Mouse (Mus musculus): Measurements from ENCODE around the gene Rnf217. TPM values are rescaled to one million over a fixed set of nuclear protein-coding genes. Genes with fewer than 3 reads are reported as not detected.

Gene Rnf217
- polyA plus RNA-seq, 1 experiment from 2014 or later = 1.7 TPM

- Histone ChIP-seq H3K27me3 (ENCODE audit: control insufficient read depth, insufficient read depth, low read length) (no peaks in the 10 kb centered on the region), H3K9ac (ENCODE audit: low read length) (peak overlapping the region; percentile 22; the same call in 1 of the 2 replicates), H3K36me3 (ENCODE audit: control insufficient read depth, insufficient read depth, low read length) (no peaks in the 10 kb centered on the region), H3K9me3 (ENCODE audit: control insufficient read depth, low read length) (no peaks in the 10 kb centered on the region), H3K27ac (replicated peaks; ENCODE audit: low read depth, low read length) (no peak overlapping the region), H3K4me2 (ENCODE audit: low read depth, severe bottlenecking) (peak overlapping the region; percentile 75), H3K4me1 (ENCODE audit: control insufficient read depth, insufficient read depth, low read length) (peaks cover 7% of the 10 kb centered on the region), H3K4me3 (ENCODE audit: low read depth, low read length) (peak overlapping the region; percentile 80)
- 36% methylated on average over 11 of the region's 11 CpGs for WGBS
- DNase-seq (ENCODE audit: low spot score) (no peak), ATAC-seq (ENCODE audit: insufficient number of reproducible peaks, low FRiP score, low TSS enrichment, low read depth) (no peak)
These were observed 1.8 kb downstream of the Rnf217 start for GRCm38 (mm10) chr10:31606981-31607867.

- no peak overlapping the region for H3K4me2 ChIP-seq (ENCODE audit: low read depth, severe bottlenecking)
- H3K4me1 ChIP-seq (ENCODE audit: control insufficient read depth, insufficient read depth, low read length) = peaks cover 7% of the 10 kb centered on the region
- 94% methylated on average over 4 of the region's 4 CpGs for WGBS
- no peak for DNase-seq (ENCODE audit: low spot score)
- H3K4me3 ChIP-seq (ENCODE audit: low read depth, low read length) = no peak overlapping the region
- ATAC-seq (ENCODE audit: insufficient number of reproducible peaks, low FRiP score, low TSS enrichment, low read depth) = no peak
- no peaks in the 10 kb centered on the region for H3K36me3 ChIP-seq (ENCODE audit: control insufficient read depth, insufficient read depth, low read length)
- H3K27me3 ChIP-seq (ENCODE audit: control insufficient read depth, insufficient read depth, low read length) = no peaks in the 10 kb centered on the region
- H3K27ac ChIP-seq (replicated peaks; ENCODE audit: low read depth, low read length) = no peak overlapping the region
- no peak overlapping the region for H3K9ac ChIP-seq (ENCODE audit: low read length)
- no peaks in the 10 kb centered on the region for H3K9me3 ChIP-seq (ENCODE audit: control insufficient read depth, low read length)
These were observed 5.1 kb downstream of the Rnf217 start for GRCm38 (mm10) chr10:31603855-31604254.

- H3K27me3 ChIP-seq (ENCODE audit: control insufficient read depth, insufficient read depth, low read length) = no peaks in the 10 kb centered on the region
- H3K9ac ChIP-seq (ENCODE audit: low read length) = no peak overlapping the region
- no peaks in the 10 kb centered on the region for H3K9me3 ChIP-seq (ENCODE audit: control insufficient read depth, low read length)
- WGBS = 93% methylated on average over 6 of the region's 6 CpGs
- H3K27ac ChIP-seq (replicated peaks; ENCODE audit: low read depth, low read length) = no peak overlapping the region
- no peaks in the 10 kb centered on the region for H3K36me3 ChIP-seq (ENCODE audit: control insufficient read depth, insufficient read depth, low read length)
- no peak overlapping the region for H3K4me2 ChIP-seq (ENCODE audit: low read depth, severe bottlenecking)
- no peaks in the 10 kb centered on the region for H3K4me1 ChIP-seq (ENCODE audit: control insufficient read depth, insufficient read depth, low read length)
- DNase-seq (ENCODE audit: low spot score) (no peak), ATAC-seq (ENCODE audit: insufficient number of reproducible peaks, low FRiP score, low TSS enrichment, low read depth) (no peak)
- no peak overlapping the region for H3K4me3 ChIP-seq (ENCODE audit: low read depth, low read length)
These were observed 8.9 kb downstream of the Rnf217 start for GRCm38 (mm10) chr10:31600116-31600515.

- H3K4me1 ChIP-seq (ENCODE audit: control insufficient read depth, insufficient read depth, low read length) = 0 out of 2 replicates have a peak, but pooled peaks cover 4% of the 10 kb centered on the region
- ATAC-seq (ENCODE audit: insufficient number of reproducible peaks, low FRiP score, low TSS enrichment, low read depth) = no peak
- H3K36me3 ChIP-seq (ENCODE audit: control insufficient read depth, insufficient read depth, low read length) = no peaks in the 10 kb centered on the region
- no peak overlapping the region for H3K4me2 ChIP-seq (ENCODE audit: low read depth, severe bottlenecking)
- no peak overlapping the region for H3K9ac ChIP-seq (ENCODE audit: low read length)
- no peaks in the 10 kb centered on the region for H3K9me3 ChIP-seq (ENCODE audit: control insufficient read depth, low read length)
- DNase-seq (ENCODE audit: low spot score) = no peak
- 92% methylated on average over 2 of the region's 2 CpGs for WGBS
- H3K4me3 ChIP-seq (ENCODE audit: low read depth, low read length) = no peak overlapping the region
- H3K27me3 ChIP-seq (ENCODE audit: control insufficient read depth, insufficient read depth, low read length) = no peaks in the 10 kb centered on the region
- no peak overlapping the region for H3K27ac ChIP-seq (replicated peaks; ENCODE audit: low read depth, low read length)
These were observed 11.1 kb downstream of the Rnf217 start for GRCm38 (mm10) chr10:31597886-31598285.

GRCm38 (mm10) chr10:31596804-31597203 lies 12.2 kb downstream of the Rnf217 start:
- Histone ChIP-seq H3K4me1 (ENCODE audit: control insufficient read depth, insufficient read depth, low read length) (peaks cover 8% of the 10 kb centered on the region; the same call in 1 of the 2 replicates), H3K4me3 (ENCODE audit: low read depth, low read length) (no peak overlapping the region), H3K27me3 (ENCODE audit: control insufficient read depth, insufficient read depth, low read length) (no peaks in the 10 kb centered on the region), H3K9ac (ENCODE audit: low read length) (no peak overlapping the region), H3K36me3 (ENCODE audit: control insufficient read depth, insufficient read depth, low read length) (no peaks in the 10 kb centered on the region), H3K4me2 (ENCODE audit: low read depth, severe bottlenecking) (no peak overlapping the region), H3K27ac (replicated peaks; ENCODE audit: low read depth, low read length) (no peak overlapping the region), H3K9me3 (ENCODE audit: control insufficient read depth, low read length) (no peaks in the 10 kb centered on the region)
- no peak for DNase-seq (ENCODE audit: low spot score)
- no peak for ATAC-seq (ENCODE audit: insufficient number of reproducible peaks, low FRiP score, low TSS enrichment, low read depth)
- 50% methylated on average over 4 of the region's 4 CpGs for WGBS

GRCm38 (mm10) chr10:31595326-31595725 lies 13.7 kb downstream of the Rnf217 start:
- Histone ChIP-seq H3K4me2 (ENCODE audit: low read depth, severe bottlenecking) (no peak overlapping the region), H3K4me3 (ENCODE audit: low read depth, low read length) (no peak overlapping the region), H3K36me3 (ENCODE audit: control insufficient read depth, insufficient read depth, low read length) (no peaks in the 10 kb centered on the region), H3K27ac (replicated peaks; ENCODE audit: low read depth, low read length) (no peak overlapping the region), H3K9ac (ENCODE audit: low read length) (no peak overlapping the region), H3K9me3 (ENCODE audit: control insufficient read depth, low read length) (no peaks in the 10 kb centered on the region), H3K27me3 (ENCODE audit: control insufficient read depth, insufficient read depth, low read length) (no peaks in the 10 kb centered on the region), H3K4me1 (ENCODE audit: control insufficient read depth, insufficient read depth, low read length) (peaks cover 8% of the 10 kb centered on the region; the same call in 1 of the 2 replicates)
- DNase-seq (ENCODE audit: low spot score) (no peak), ATAC-seq (ENCODE audit: insufficient number of reproducible peaks, low FRiP score, low TSS enrichment, low read depth) (no peak)
- WGBS = 93% methylated on average over 4 of the region's 4 CpGs

GRCm38 (mm10) chr10:31592741-31593524 lies 16.1 kb downstream of the Rnf217 start:
- ATAC-seq (ENCODE audit: insufficient number of reproducible peaks, low FRiP score, low TSS enrichment, low read depth) = peak; percentile 63
- peak overlapping the region; percentile 54; the same call in 1 of the 2 replicates for H3K27ac ChIP-seq (replicated peaks; ENCODE audit: low read depth, low read length)

GRCm38 (mm10) chr10:31592095-31592740 lies 16.8 kb downstream of the Rnf217 start:
- H3K27ac ChIP-seq (replicated peaks; ENCODE audit: low read depth, low read length) = peak overlapping the region; percentile 54; the same call in 1 of the 2 replicates
- no peak for DNase-seq (ENCODE audit: low spot score)

More at GRCm38 (mm10) chr10:31592741-31593524, 16.1 kb downstream of the Rnf217 start:
- H3K4me2 ChIP-seq (ENCODE audit: low read depth, severe bottlenecking) = no peak overlapping the region
- no peaks in the 10 kb centered on the region for H3K36me3 ChIP-seq (ENCODE audit: control insufficient read depth, insufficient read depth, low read length)
- H3K4me1 ChIP-seq (ENCODE audit: control insufficient read depth, insufficient read depth, low read length) = peaks cover 8% of the 10 kb centered on the region; the same call in 1 of the 2 replicates
- H3K4me3 ChIP-seq (ENCODE audit: low read depth, low read length) = no peak overlapping the region
- DNase-seq (ENCODE audit: low spot score) = peak; percentile 31
- no peak overlapping the region for H3K9ac ChIP-seq (ENCODE audit: low read length)
- H3K9me3 ChIP-seq (ENCODE audit: control insufficient read depth, low read length) = no peaks in the 10 kb centered on the region
- 51% methylated on average over 9 of the region's 9 CpGs for WGBS
- H3K27me3 ChIP-seq (ENCODE audit: control insufficient read depth, insufficient read depth, low read length) = no peaks in the 10 kb centered on the region

More at GRCm38 (mm10) chr10:31592095-31592740, 16.8 kb downstream of the Rnf217 start:
- WGBS = 57% methylated on average over 3 of the region's 3 CpGs
- Histone ChIP-seq H3K36me3 (ENCODE audit: control insufficient read depth, insufficient read depth, low read length) (no peaks in the 10 kb centered on the region), H3K27me3 (ENCODE audit: control insufficient read depth, insufficient read depth, low read length) (no peaks in the 10 kb centered on the region), H3K4me1 (ENCODE audit: control insufficient read depth, insufficient read depth, low read length) (peaks cover 8% of the 10 kb centered on the region; the same call in 1 of the 2 replicates), H3K4me2 (ENCODE audit: low read depth, severe bottlenecking) (no peak overlapping the region), H3K9me3 (ENCODE audit: control insufficient read depth, low read length) (no peaks in the 10 kb centered on the region), H3K4me3 (ENCODE audit: low read depth, low read length) (no peak overlapping the region), H3K9ac (ENCODE audit: low read length) (no peak overlapping the region)
- peak; percentile 61 for ATAC-seq (ENCODE audit: insufficient number of reproducible peaks, low FRiP score, low TSS enrichment, low read depth)
